Mouse (Mus musculus) forelimb bud, embryonic 11.5 days (tissue): ENCODE measurements around the gene Gm7168.
"Not testable (repeated sequence)": the region's sequence is repeated elsewhere in the genome, so short reads cannot be mapped to it uniquely, and the experiment has no call there.

Source experiments
- DNase-seq: peaks from one replicate; pipeline ENCODE4 v3.0.0-alpha.2; 2012; ENCODE audit warnings: low read depth, low spot score

Gene Gm7168

GRCm38 (mm10) chr17:13948073-13948472 is at the start of gene Gm7168:
Gene Gm7168 (plus strand): TSS chr17:13948373.
- not testable (repeated sequence) for DNase-seq

DNA sequence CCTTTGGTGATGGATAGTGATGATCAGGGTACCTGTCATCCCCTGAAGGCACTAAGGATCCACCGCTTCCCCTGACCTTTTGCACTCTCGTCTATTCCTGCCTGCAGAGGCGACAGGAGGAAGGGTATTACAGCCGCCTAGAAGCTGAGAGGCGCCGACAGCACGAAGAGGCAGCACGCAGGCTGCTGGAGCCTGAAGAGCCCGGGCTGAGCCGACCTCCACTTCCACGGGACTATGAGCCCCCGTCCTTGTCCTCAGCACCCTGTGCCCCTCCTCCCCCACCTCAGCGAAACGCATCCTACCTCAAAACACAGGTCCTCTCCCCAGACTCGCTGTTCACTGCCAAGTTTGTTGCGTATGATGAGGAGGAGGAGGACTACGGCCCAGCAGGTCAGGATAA is 49.3 kb upstream of the Gm7168 start:
- DNase-seq: no peak

GRCm38 (mm10) chr17:13899241-13899640 is 48.9 kb upstream of the Gm7168 start:
- DNase-seq: no peak

DNA sequence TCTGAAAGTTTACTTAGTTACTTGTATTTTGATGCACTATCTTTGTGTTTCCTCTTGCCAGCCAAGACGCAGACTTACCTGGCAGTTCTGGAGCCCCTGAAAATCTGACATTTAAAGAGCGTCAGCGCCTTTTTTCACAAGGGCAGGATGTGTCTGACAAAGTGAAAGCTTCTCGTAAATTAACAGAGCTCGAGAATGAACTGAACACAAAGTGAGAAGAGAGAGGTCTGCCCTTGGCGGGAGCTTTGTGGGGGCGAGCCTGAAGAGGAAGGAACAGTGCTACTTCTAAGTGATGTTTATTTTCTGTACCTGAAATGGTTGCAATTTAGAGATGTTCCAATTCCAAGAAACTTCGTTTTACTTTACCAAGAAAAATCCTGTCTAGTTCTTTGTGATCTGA is 44.4 kb upstream of the Gm7168 start:
- no peak for DNase-seq

DNA sequence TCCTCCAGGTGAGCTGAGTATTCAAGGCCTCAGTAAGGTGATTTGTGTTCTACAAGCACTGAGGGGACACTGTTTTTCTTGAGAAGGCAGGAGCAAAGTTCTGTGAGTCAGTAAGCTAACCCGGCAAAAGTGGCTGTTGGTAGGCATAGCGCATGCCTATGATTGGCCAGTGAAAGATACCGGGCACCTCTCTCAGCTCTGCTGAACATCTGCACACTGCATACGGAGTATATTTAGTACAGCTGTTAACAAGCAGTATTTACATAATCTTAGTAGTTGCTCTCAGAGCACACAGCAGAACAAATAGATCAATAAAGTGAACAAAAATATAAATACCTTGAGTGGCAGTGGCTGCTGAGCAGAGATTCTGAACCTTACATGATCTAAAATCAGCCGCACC is 41.1 kb upstream of the Gm7168 start:
- no peak for DNase-seq

DNA sequence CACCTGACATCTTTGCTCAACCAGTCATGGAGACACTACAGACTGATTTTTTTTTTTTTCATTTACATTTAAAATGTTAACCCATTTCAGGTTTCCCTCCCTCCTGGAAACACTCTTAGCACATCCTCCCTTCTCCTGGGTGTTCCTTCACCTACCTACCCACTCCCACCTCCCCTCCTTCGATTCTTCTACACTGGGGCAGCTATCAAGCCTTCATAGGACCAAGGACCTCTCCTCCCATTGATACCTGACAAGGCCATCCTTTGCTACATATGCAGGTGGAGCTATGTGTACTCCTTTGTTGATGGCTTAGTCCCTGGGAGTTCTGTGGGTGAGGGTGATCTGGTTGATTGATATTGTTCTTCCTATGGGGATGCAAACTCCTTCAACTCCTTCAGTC is 40.5 kb upstream of the Gm7168 start:
- DNase-seq: no peak

GRCm38 (mm10) chr17:13913951-13914350 is 34.2 kb upstream of the Gm7168 start:
- no peak for DNase-seq

- DNase-seq: peak; percentile 49
Observed at GRCm38 (mm10) chr17:13914531-13914930, 33.6 kb upstream of the Gm7168 start.

DNA sequence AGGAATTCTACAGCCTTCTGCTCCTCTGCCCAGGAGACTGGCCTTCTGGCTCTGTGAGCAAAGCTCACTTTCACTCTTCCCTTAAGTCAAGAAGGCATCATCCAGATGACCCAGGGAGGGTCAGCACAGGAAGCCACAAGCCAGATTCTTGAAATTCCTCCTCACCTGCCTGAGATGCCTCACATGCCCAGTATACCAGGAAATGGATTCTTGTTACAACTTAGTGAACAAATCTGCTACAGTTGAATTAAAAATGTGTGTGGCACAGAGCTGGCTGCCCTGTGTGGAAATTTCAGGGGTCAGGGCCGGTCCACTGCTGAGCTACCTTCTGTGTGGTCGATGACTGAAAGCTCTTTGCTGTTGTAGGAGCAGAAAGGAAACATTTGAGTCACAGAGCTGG is 27.4 kb upstream of the Gm7168 start:
- peak; percentile 45 for DNase-seq

- DNase-seq: no peak
Observed at GRCm38 (mm10) chr17:13923418-13923817, 24.8 kb upstream of the Gm7168 start.

DNA sequence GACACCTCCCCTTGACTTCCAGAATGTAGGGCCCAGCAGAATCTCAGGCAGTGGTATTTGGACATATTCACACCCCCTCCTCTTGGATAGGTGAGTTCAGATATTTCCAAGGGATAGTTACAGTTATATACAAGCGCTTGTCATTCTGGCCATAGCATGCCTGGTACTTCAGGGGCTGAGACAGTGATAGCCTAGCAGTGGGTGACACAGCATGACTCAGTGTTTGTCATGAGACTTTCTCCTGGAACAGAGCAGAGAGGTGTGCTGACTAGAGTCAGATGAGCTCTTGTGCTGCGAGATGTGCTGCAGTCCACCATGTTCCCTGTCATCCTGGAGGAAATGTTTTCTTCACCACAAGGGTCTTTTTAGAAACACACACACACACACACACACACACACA is 23.6 kb upstream of the Gm7168 start:
- DNase-seq: no peak

DNA sequence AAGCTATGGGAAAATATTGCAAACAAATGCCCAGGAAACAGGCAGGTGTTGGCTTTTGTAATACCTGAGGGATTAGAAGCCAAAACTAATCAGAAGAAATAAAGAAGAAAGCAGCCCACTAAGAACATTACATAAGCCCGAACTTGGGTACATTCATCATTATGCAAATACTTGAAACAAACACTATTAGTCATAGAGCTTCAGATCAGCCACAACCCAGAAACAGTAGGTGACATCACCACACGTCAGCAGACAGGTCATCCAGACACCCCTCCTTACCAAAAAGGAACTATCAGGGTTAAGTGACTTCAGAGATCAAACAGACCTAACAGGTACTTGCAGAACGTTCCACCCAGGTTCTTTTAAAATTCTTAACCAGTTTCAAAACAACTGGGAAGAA is 22.2 kb upstream of the Gm7168 start:
- DNase-seq: no peak

DNA sequence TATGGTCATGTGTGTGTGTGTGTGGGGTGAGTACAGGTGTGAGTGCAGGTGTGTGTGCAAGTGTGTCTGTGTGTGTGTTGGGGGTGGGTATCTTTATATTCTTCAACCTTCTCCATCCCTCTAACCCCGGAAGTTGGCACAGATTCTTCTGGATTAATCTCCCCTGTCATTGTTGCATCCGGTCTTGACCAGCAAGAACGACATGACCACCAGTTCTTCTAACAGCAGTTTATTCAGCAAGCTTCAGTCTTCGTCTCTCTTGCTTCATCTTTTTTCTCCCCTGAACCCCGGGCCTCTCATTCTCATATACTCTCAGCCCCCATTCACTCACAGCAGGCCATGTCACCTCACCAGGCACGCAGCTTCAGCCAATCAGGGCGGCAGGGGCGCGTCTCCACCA is 17.8 kb upstream of the Gm7168 start:
- no peak for DNase-seq

GRCm38 (mm10) chr17:13935364-13935763 is 12.8 kb upstream of the Gm7168 start:
- DNase-seq: not testable (repeated sequence)

DNA sequence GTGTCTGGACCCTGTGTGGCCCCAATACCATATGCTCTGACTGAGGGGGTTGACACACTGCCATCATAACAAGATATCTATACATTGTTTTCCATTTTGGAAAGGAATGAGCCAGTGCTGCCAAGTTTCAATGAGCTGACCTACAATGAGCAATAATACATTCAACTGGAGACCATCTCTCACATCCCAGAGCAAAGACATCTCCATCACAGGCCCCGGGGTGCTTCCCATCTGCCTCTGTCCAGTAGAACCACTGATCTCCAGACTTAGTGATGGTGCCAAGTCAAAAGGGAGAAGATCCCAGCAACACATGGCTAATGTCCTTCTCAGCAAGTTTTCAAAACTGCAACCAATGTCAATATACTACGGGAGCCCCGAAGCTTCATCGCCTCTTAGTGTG is 10.4 kb upstream of the Gm7168 start:
- DNase-seq: no peak

- DNase-seq: no peak
Observed at GRCm38 (mm10) chr17:13938652-13939051, 9.5 kb upstream of the Gm7168 start.

DNA sequence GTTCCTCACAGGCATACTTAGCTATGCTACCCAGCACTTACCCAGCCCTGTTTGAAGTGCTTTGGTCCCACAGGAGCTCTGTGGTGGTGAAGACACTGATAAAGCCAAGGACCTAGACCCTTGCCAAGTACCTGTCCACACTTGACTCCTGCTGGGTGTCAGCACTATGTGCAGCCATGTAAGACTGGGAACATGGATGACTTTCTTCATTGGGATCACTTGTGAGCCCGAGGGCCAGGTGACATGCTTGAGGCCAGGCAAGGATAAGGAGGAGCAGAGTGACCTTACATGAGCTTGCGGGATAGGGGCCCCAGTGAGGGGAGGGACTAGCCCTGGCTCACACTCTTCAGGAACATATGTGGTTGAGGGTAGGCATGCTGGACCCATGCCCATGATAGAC is 8.9 kb upstream of the Gm7168 start:
- DNase-seq: not testable (repeated sequence)

DNA sequence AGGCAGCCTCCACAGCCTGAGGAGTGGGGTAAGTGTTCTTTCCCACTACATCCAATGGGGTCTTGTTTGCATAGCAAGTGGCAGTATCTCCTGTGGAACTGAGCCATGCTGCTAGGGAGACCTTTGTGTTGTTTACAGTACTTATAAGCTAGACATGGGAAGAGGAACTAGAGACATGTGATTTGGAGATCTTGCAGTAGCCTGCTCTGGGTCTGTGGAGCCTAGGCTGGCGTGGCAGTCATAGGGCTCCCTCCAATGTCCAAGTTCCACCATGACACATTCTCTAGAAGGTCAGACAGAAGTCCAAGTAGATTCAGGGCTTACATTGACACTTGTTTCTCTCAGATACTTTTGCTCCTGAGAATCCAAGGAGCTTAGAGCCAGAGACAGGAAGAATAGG is 7.7 kb upstream of the Gm7168 start:
- no peak for DNase-seq

- not testable (repeated sequence) for DNase-seq
Observed at GRCm38 (mm10) chr17:13951570-13951969, 3.4 kb downstream of the Gm7168 start.

- not testable (repeated sequence) for DNase-seq
Observed at GRCm38 (mm10) chr17:13958129-13958528, 10.0 kb downstream of the Gm7168 start.

GRCm38 (mm10) chr17:13962245-13962644 is 14.1 kb downstream of the Gm7168 start:
- DNase-seq: not testable (repeated sequence)

DNA sequence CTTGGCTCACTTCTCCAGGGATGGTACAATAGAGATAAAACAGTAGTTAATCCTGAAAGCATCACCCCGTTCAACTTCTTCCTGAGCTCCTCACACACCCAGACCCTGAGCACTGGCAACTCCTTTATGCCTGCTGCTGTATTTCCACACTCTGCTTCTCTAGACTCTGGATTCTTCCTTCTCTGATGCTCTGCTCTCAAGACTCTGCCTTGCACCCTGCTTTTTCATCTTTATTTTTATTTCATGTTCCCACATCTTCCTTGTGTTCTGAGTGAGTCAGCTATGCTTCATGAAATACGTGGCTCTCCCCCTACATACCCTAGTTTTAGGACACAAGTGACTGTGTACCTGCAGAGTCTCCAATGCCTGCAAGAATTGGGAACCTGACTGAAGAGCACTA is 16.9 kb downstream of the Gm7168 start:
- DNase-seq: not testable (repeated sequence)

GRCm38 (mm10) chr17:13969917-13970316 is 21.7 kb downstream of the Gm7168 start:
- not testable (repeated sequence) for DNase-seq

GRCm38 (mm10) chr17:13970796-13971195 is 22.6 kb downstream of the Gm7168 start:
- not testable (repeated sequence) for DNase-seq
